Mouse (Mus musculus): ENCODE results near the gene Pappa.

Gene Pappa

GRCm38 (mm10) chr4:65350521-65350920 lies 226.5 kb downstream of the Pappa start:
- DNase-seq = no peak

DNA sequence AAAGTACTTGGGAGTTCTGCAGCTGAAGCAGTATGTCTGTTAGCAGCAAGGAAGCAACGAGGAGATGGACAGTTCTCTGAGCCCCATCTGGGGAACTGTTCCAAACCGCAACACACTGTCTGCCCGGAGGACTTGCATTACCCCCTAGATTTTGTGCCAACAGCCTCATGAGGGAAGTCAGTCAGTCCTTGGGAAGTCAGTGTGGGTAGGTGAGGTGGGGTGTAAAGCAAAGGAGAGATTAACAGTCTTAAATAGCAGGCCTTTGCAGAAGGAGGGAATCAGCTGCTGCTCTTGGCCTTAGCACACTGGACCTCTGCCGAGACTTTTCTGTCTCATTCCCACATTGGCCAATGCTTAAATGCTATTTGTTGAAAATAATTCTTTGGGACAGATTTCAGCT lies 230.6 kb downstream of the Pappa start:
- DNase-seq = no peak

DNA sequence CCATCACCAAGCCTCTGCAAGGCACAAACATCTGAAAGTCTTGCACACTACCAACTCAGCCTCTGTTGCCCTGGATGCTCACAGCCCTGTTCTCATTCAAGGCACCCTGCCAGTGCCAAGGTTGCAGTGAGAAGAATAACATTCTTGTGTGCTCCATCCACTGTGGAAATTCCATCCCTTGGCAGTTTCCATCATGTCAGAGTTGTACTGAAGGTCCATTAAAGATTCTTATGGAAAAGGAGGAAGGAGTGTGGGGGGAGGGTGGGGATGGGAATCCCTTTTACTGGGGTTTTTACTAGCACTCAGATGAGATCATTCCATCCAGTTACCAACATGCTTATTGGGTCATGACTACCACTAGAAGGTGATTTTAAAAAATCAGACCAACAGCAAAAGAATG lies 243.2 kb downstream of the Pappa start:
- DNase-seq = no peak

DNA sequence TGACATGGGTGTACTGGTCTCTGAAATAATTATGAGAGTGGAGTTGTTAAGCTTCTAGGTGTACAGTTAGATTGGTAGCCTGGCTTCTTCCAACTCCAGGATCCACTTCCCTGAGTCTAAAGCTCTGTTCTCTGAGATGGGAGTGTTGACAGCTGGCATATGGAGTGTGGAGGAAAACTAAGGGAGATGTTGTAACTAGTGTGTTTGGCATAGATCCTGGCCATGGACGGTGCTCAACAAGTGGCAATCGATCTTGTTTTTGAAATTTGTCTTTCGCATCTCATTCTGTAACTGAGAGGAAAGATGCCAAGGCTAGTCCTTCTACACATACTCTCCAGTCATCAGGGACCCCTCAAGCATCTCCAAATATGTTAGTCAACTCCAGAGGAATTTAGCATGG lies 248.8 kb downstream of the Pappa start:
- no peak for DNase-seq

GRCm38 (mm10) chr4:65373841-65374240 lies 249.9 kb downstream of the Pappa start:
- no peak for DNase-seq

DNA sequence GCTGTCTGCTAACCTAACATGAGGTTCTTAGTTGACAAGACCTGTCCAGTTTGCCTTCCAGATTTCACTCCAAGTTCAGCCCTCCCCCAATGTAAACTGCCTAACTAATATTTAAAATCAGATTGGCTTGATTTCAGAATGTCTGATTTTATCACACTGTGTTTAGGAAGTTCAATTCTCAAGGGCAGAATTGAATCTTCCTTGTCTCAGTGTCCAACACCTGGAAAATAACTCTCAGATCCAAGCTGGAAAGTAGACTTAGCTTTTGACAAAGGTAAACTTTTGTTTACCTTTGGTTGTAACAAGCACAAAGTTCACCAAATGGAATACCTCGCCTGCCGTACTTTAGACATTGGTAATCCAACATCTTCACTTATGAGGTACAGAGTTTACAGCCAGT lies 252.6 kb downstream of the Pappa start:
- DNase-seq = no peak

DNA sequence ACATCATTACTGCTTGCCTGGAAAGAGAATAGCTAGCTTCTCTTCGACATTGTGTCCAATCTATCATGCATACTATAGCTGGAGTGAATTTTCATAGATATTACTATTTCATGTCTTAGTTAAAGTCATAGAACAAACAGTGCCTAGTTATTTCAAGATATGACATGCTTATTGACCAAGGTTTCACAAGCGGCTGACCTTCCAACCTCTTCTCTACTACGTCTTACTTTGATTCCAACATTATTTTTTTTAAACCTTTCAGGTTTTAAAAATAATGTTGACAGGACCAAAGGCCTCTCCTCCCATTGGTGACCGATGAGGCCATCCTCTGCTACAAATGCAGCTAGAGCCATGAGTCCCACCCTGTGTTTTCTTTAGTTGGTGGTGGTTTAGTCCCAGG lies 255.5 kb downstream of the Pappa start:
- DNase-seq = no peak

GRCm38 (mm10) chr4:65383070-65383469 lies 259.1 kb downstream of the Pappa start:
- no peak for DNase-seq

DNA sequence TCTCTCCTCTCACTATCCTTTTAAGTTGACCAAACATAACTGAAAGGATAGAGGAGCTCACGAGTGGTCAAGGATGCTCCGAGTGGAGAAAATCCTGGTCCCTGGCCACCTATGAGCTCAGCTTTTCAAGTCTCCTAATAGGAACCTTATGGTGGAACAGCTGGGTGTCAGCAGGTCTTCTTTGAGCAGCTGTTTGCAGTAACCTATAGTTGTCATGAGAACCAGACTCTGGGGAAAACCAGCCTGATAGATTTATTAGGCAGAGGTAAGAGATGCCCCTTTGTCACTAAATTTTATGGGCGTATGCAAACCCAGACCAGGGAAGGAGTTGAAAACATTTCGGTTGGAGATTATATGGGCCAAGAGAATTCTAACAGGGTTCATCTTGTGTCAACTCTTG lies 267.0 kb downstream of the Pappa start:
- DNase-seq = no peak

DNA sequence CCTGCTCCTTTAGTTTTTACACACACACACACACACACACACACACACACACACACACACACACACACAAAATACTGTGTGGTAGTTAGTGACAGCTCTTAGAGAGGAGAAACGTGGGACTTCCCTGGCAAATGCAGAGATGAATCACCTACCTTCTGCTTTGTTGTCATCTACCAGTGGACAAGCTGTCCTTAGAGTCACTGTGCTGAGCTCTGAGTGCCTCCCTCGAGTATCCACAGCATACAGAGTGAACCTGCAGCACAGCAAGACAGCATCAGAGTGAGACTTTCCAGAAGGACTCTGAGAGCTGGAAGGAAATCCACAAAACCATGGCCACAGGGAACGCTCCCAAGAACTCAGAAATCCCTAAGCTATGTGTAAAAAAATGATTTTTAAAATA lies 272.8 kb downstream of the Pappa start:
- no peak for DNase-seq

- no peak for DNase-seq
These were observed 275.5 kb downstream of the Pappa start for GRCm38 (mm10) chr4:65399457-65399856.

DNA sequence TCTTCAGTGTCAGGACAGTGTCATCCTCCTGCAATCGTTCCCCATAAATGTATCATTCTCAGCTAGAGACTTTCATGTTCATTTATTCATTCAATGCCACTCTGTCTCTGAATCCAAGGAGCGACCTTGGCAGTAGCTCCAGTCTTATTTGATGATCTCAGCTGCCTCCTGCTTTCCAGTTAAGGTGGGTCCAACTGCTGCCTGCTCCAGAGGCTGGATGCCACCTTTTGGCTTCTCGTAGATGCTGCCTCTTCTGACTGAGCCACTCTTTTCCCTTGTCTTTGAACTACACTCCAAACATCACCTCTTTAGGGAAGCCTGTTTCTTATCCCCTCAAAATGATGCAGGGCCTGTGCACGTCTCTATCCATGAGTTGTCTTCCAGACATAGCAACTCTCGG lies 278.3 kb downstream of the Pappa start:
- no peak for DNase-seq

- DNase-seq = no peak
These were observed 279.1 kb downstream of the Pappa start for GRCm38 (mm10) chr4:65402836-65403634.

All from B cell, adult 2 months (primary cell).